Comparison of ENCODE assay signal across 8 mouse cellular contexts in the genomic region with DNA sequence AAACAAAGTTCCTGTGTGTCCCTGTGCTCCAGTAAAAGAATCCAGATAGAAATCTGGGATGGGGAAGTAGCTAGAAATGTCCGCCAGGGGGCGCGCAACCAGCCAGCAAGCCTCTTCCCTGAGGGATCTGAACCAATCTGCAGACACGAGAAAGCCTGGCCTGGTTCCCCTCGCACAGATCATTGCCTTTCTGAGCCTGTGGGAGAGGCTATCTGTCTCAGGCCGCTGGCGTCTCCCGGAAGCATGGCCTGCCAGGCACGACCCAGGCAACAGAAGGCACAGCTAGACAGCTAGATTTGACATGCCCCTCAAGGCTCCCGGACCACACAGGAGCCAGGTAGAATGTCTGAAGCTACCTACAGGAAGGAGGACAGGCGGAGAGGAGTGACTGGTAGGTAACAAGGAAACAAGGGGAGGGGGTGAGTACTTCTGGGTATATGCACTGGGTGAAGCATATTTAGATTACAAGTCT. TPM values are rescaled to one million over a fixed set of nuclear protein-coding genes. Genes with fewer than 3 reads are reported as not detected.
DNase-seq lines count a peak whose midpoint lies in the region; ATAC-seq and TF ChIP-seq lines count a peak whose summit lies in the region.

Dgcr6 (plus strand) TSS at position 130 of the 472 bp plus-strand sequence.

- peak; percentile 90 for ATAC-seq in forebrain, embryonic 16.5 days
- ATAC-seq in liver, embryonic 16.5 days (ENCODE audit: low read depth) = peak; percentile 27; the same call in 1 of the 2 replicates
- ATAC-seq in neural tube, embryonic 14.5 days (ENCODE audit: low read depth) = peak; percentile 88

- H3K9me3 ChIP-seq in ES-E14 (ENCODE audit: control insufficient read depth, insufficient read depth, low read depth, low read length) = no peaks in the 10 kb centered on the region
- H3K9me3 ChIP-seq in forebrain, embryonic 16.5 days (ENCODE audit: control insufficient read depth, low read length) = no peaks in the 10 kb centered on the region
- no peaks in the 10 kb centered on the region for H3K9me3 ChIP-seq in liver, embryonic 16.5 days (replicated peaks; ENCODE audit: control insufficient read depth, low read length)
- H3K9me3 ChIP-seq in neural tube, embryonic 14.5 days (ENCODE audit: control insufficient read depth, low read length) = no peaks in the 10 kb centered on the region

- no peak within 1 kb of the TSS for H3K4me2 ChIP-seq in forebrain, embryonic 16.5 days (ENCODE audit: low read length)
- H3K4me2 ChIP-seq in liver, embryonic 16.5 days (ENCODE audit: low read depth, low read length) = no peak within 1 kb of the TSS
- H3K4me2 ChIP-seq in neural tube, embryonic 14.5 days (ENCODE audit: low read depth, low read length) = 0 out of 2 replicates have a peak within 1 kb of the TSS, but pooled peaks have one; percentile 17

- intact Hi-C loops in heart, postnatal 14 days (cut with DNase I) = loop anchor here (2.0 kb wide), 2 partner anchors 120 to 158 kb away; no protein-coding TSS in a partner anchor

- 14% methylated on average over 11 of the region's 11 CpGs for WGBS in forebrain, embryonic 16.5 days
- WGBS in large intestine, adult 2 months = 12% methylated on average over 11 of the region's 11 CpGs
- WGBS in liver, embryonic 16.5 days (ENCODE audit: insufficient replicate concordance) = 12% methylated on average over 11 of the region's 11 CpGs
- 12% methylated on average over 11 of the region's 11 CpGs for WGBS in neural tube, embryonic 14.5 days

- peak; percentile 84 for DNase-seq in ES-E14 (ENCODE audit: low read depth, low spot score)
- peak; percentile 83 for DNase-seq in cerebellum, adult 11 months
- DNase-seq in heart, postnatal 14 days = peak; percentile 82 to 85
- DNase-seq in large intestine, adult 2 months (ENCODE audit: low read depth, low spot score) = no peak
- peak; percentile 27 to 44 for DNase-seq in thymus, adult 18-20 months

- H3K27me3 ChIP-seq in forebrain, embryonic 16.5 days (replicated peaks; ENCODE audit: control insufficient read depth, insufficient read depth, low read length) = no peaks in the 10 kb centered on the region
- no peaks in the 10 kb centered on the region for H3K27me3 ChIP-seq in liver, embryonic 16.5 days (ENCODE audit: control insufficient read depth, insufficient read depth, low read depth, low read length)
- no peaks in the 10 kb centered on the region for H3K27me3 ChIP-seq in neural tube, embryonic 14.5 days (ENCODE audit: control insufficient read depth, insufficient read depth, low read length)

- peak within 1 kb of the TSS; percentile 66 for H3K9ac ChIP-seq in ES-E14 (ENCODE audit: insufficient read depth, low read depth, low read length, poor library complexity, severe bottlenecking)
- H3K9ac ChIP-seq in forebrain, embryonic 16.5 days (replicated peaks; ENCODE audit: low read depth, low read length) = no peak within 1 kb of the TSS; the same call in 1 of the 2 replicates
- H3K9ac ChIP-seq in liver, embryonic 16.5 days (ENCODE audit: low read depth, low read length) = no peak within 1 kb of the TSS; the same call in 1 of the 2 replicates
- H3K9ac ChIP-seq in neural tube, embryonic 14.5 days (replicated peaks; ENCODE audit: low read depth, low read length) = 0 out of 2 replicates have a peak within 1 kb of the TSS, but pooled peaks have one; percentile 8

- H3K27ac ChIP-seq in ES-E14 (ENCODE audit: insufficient read depth, low read depth, low read length, poor library complexity, severe bottlenecking) = no peak within 1 kb of the TSS
- H3K27ac ChIP-seq in forebrain, embryonic 16.5 days (ENCODE audit: low read length) = no peak within 1 kb of the TSS
- H3K27ac ChIP-seq in liver, embryonic 16.5 days (ENCODE audit: low read length) = no peak within 1 kb of the TSS
- H3K27ac ChIP-seq in neural tube, embryonic 14.5 days (ENCODE audit: low read depth, low read length) = no peak within 1 kb of the TSS

- no peaks in the 10 kb centered on the region for H3K36me3 ChIP-seq in ES-E14 (ENCODE audit: control insufficient read depth, insufficient read depth, low read length, poor library complexity, severe bottlenecking)
- no peaks in the 10 kb centered on the region for H3K36me3 ChIP-seq in forebrain, embryonic 16.5 days (ENCODE audit: control insufficient read depth, insufficient read depth)
- H3K36me3 ChIP-seq in liver, embryonic 16.5 days (ENCODE audit: control insufficient read depth, insufficient read depth) = no peaks in the 10 kb centered on the region
- no peaks in the 10 kb centered on the region for H3K36me3 ChIP-seq in neural tube, embryonic 14.5 days (ENCODE audit: control insufficient read depth, insufficient read depth, low read length)

- H3K4me1 ChIP-seq in ES-E14 (ENCODE audit: control insufficient read depth in 2 of 2, insufficient read depth in 2 of 2, low read length in 2 of 2, poor library complexity in 1 of 2) = peaks cover 0 to 6% of the 10 kb centered on the region in 2 experiments; a peak in 1 of 4 replicates
- H3K4me1 ChIP-seq in forebrain, embryonic 16.5 days (replicated peaks; ENCODE audit: control insufficient read depth, insufficient read depth, low read length) = peaks cover 2% of the 10 kb centered on the region; the same call in 1 of the 2 replicates
- H3K4me1 ChIP-seq in liver, embryonic 16.5 days (ENCODE audit: control insufficient read depth, low read depth, low read length) = no peaks in the 10 kb centered on the region; the same call in 1 of the 2 replicates
- no peaks in the 10 kb centered on the region for H3K4me1 ChIP-seq in neural tube, embryonic 14.5 days (ENCODE audit: control insufficient read depth, insufficient read depth, low read length)

- in situ Hi-C loops in ES-E14 (cut with MboI; ENCODE audit: low sequenced_read_pairs in 2 of 2, unreplicated experiment in 2 of 2) = no loop called here

- peak within 1 kb of the TSS; percentile 40 to 52 for H3K4me3 ChIP-seq in ES-E14 (ENCODE audit: insufficient read depth in 1 of 2, low read depth in 1 of 2, low read length in 2 of 2, poor library complexity in 1 of 2, severe bottlenecking in 1 of 2)
- H3K4me3 ChIP-seq in forebrain, embryonic 16.5 days (replicated peaks; ENCODE audit: low read length) = no peak within 1 kb of the TSS
- H3K4me3 ChIP-seq in liver, embryonic 16.5 days (ENCODE audit: low read depth, low read length) = no peak within 1 kb of the TSS
- H3K4me3 ChIP-seq in neural tube, embryonic 14.5 days (ENCODE audit: low read depth, low read length) = no peak within 1 kb of the TSS

TF ChIP-seq in ES-E14, 5 proteins besides CTCF, POLR2A, EP300 and RAD21:
- TF ChIP-seq ZC3H11A (IDR thresholded peaks at IDR 0.05; ENCODE audit: borderline replicate concordance, low read depth, low read length) = 0 out of 2 replicates have a peak, but pooled peaks have one; percentile 28
- TF ChIP-seq HCFC1 (IDR thresholded peaks at IDR 0.05; ENCODE audit: borderline replicate concordance, insufficient read depth, low read length) = no peak

RNA-seq across cellular contexts. Expression of gene Dgcr6, which starts in this region (rescaled TPM):
- 23.8 and 30.9 TPM in 2 replicates for total RNA-seq in ES-E14 (2012; rRNA removed)
- 145 and 156 TPM in 2 replicates for polyA plus RNA-seq in forebrain, embryonic 16.5 days (2015; fragmentation: Nextera tagmentation; extraction: Ambion mirVana)
- total RNA-seq in heart, postnatal 14 days (2021) = 10 to 100 TPM; 46.4 to 48.0 TPM
- 81.1 and 91.8 TPM in 2 replicates for polyA plus RNA-seq in large intestine, adult 2 months (2012; rRNA removed)
- 17.1 and 18.1 TPM in 2 replicates for polyA plus RNA-seq in liver, embryonic 16.5 days (2015; fragmentation: Nextera tagmentation; extraction: Ambion mirVana)
- 155 and 174 TPM in 2 replicates for polyA plus RNA-seq in neural tube, embryonic 14.5 days (2014; fragmentation: Nextera tagmentation; extraction: Ambion mirVana)

Comparison
In these comparisons a context has a peak if more than half of its experiments do, and no peak if none do; other contexts are left out.
1. H3K4me3 ChIP-seq: peak in ES-E14 (2 of 2); none in forebrain, embryonic 16.5 days (single experiment), liver, embryonic 16.5 days (single experiment) and neural tube, embryonic 14.5 days (single experiment).
2. H3K9ac ChIP-seq: peak in ES-E14 (single experiment) and neural tube, embryonic 14.5 days (single experiment); none in forebrain, embryonic 16.5 days (single experiment) and liver, embryonic 16.5 days (single experiment).
3. ATAC-seq: peak in every context shown above with its lines; median percentile 90 in forebrain, embryonic 16.5 days; 88 in neural tube, embryonic 14.5 days; 27 in liver, embryonic 16.5 days.